Mouse (Mus musculus): ENCODE results near the gene Ggt6. TPM values are rescaled to one million over a fixed set of nuclear protein-coding genes. Genes with fewer than 3 reads are reported as not detected.

Ggt6 gene
- polyA plus RNA-seq, 1 experiment from 2014 or later, result 0.51 TPM

GRCm38 (mm10) chr11:72453105-72453953, 18.0 kb downstream of the Ggt6 start:
- ATAC-seq (ENCODE audit: insufficient number of reproducible peaks, insufficient read depth, low FRiP score, low read depth), result no peak
- WGBS, result 54% methylated on average over 15 of the region's 15 CpGs

GRCm38 (mm10) chr11:72455694-72456093, 20.4 kb downstream of the Ggt6 start:
- peaks cover 16% of the 10 kb centered on the region for H3K36me3 ChIP-seq (ENCODE audit: control insufficient read depth, insufficient read depth, low read length)
- H3K4me3 ChIP-seq (ENCODE audit: low read depth, low read length), result no peak overlapping the region
- H3K9me3 ChIP-seq (ENCODE audit: control insufficient read depth, low read depth, low read length), result no peaks in the 10 kb centered on the region
- WGBS, result 57% methylated on average over 5 of the region's 5 CpGs
- no peak overlapping the region for H3K9ac ChIP-seq (replicated peaks; ENCODE audit: low read depth, low read length)
- H3K4me2 ChIP-seq (replicated peaks; ENCODE audit: low read depth, low read length), result no peak overlapping the region
- 0 out of 2 replicates have a peak, but pooled peaks cover 3% of the 10 kb centered on the region for H3K4me1 ChIP-seq (ENCODE audit: control insufficient read depth, insufficient read depth, low read length)
- H3K27ac ChIP-seq (ENCODE audit: low read length), result 0 out of 2 replicates have a peak overlapping the region, but pooled peaks have one; percentile 21
- H3K27me3 ChIP-seq (ENCODE audit: control insufficient read depth, insufficient read depth, low read length), result no peaks in the 10 kb centered on the region
- ATAC-seq (ENCODE audit: insufficient number of reproducible peaks, insufficient read depth, low FRiP score, low read depth), result peak; percentile 35; the same call in 1 of the 2 replicates

More at GRCm38 (mm10) chr11:72453105-72453953, 18.0 kb downstream of the Ggt6 start:
- Histone ChIP-seq H3K4me3 (ENCODE audit: low read depth, low read length) (no peak overlapping the region), H3K9me3 (ENCODE audit: control insufficient read depth, low read depth, low read length) (no peaks in the 10 kb centered on the region), H3K4me1 (ENCODE audit: control insufficient read depth, insufficient read depth, low read length) (0 out of 2 replicates have a peak, but pooled peaks cover 3% of the 10 kb centered on the region), H3K36me3 (ENCODE audit: control insufficient read depth, insufficient read depth, low read length) (peaks cover 40% of the 10 kb centered on the region), H3K27ac (ENCODE audit: low read length) (no peak overlapping the region), H3K4me2 (replicated peaks; ENCODE audit: low read depth, low read length) (no peak overlapping the region), H3K9ac (replicated peaks; ENCODE audit: low read depth, low read length) (no peak overlapping the region), H3K27me3 (ENCODE audit: control insufficient read depth, insufficient read depth, low read length) (no peaks in the 10 kb centered on the region)

GRCm38 (mm10) chr11:72457995-72458496, 22.7 kb downstream of the Ggt6 start:
- no peak overlapping the region for H3K4me2 ChIP-seq (replicated peaks; ENCODE audit: low read depth, low read length)

GRCm38 (mm10) chr11:72458502-72458901, 23.2 kb downstream of the Ggt6 start:
- Histone ChIP-seq H3K36me3 (ENCODE audit: control insufficient read depth, insufficient read depth, low read length) (no peaks in the 10 kb centered on the region), H3K27me3 (ENCODE audit: control insufficient read depth, insufficient read depth, low read length) (no peaks in the 10 kb centered on the region), H3K27ac (ENCODE audit: low read length) (peak overlapping the region; percentile 16; the same call in 1 of the 2 replicates), H3K9me3 (ENCODE audit: control insufficient read depth, low read depth, low read length) (no peaks in the 10 kb centered on the region), H3K9ac (replicated peaks; ENCODE audit: low read depth, low read length) (no peak overlapping the region), H3K4me1 (ENCODE audit: control insufficient read depth, insufficient read depth, low read length) (0 out of 2 replicates have a peak, but pooled peaks cover 3% of the 10 kb centered on the region), H3K4me2 (replicated peaks; ENCODE audit: low read depth, low read length) (no peak overlapping the region), H3K4me3 (ENCODE audit: low read depth, low read length) (no peak overlapping the region)
- WGBS, result 81% methylated on average over 3 of the region's 3 CpGs
- ATAC-seq (ENCODE audit: insufficient number of reproducible peaks, insufficient read depth, low FRiP score, low read depth), result no peak

More at GRCm38 (mm10) chr11:72457995-72458496, 22.7 kb downstream of the Ggt6 start:
- no peak overlapping the region for H3K4me3 ChIP-seq (ENCODE audit: low read depth, low read length)
- ATAC-seq (ENCODE audit: insufficient number of reproducible peaks, insufficient read depth, low FRiP score, low read depth), result peak; percentile 42; the same call in 1 of the 2 replicates
- no peak overlapping the region for H3K27ac ChIP-seq (ENCODE audit: low read length)
- 56% methylated on average over 12 of the region's 12 CpGs for WGBS
- H3K4me1 ChIP-seq (ENCODE audit: control insufficient read depth, insufficient read depth, low read length), result 0 out of 2 replicates have a peak, but pooled peaks cover 3% of the 10 kb centered on the region
- H3K9ac ChIP-seq (replicated peaks; ENCODE audit: low read depth, low read length), result no peak overlapping the region
- H3K9me3 ChIP-seq (ENCODE audit: control insufficient read depth, low read depth, low read length), result no peaks in the 10 kb centered on the region
- H3K36me3 ChIP-seq (ENCODE audit: control insufficient read depth, insufficient read depth, low read length), result no peaks in the 10 kb centered on the region
- no peaks in the 10 kb centered on the region for H3K27me3 ChIP-seq (ENCODE audit: control insufficient read depth, insufficient read depth, low read length)

- Histone ChIP-seq H3K4me2 (replicated peaks; ENCODE audit: low read depth, low read length) (no peak overlapping the region), H3K27me3 (ENCODE audit: control insufficient read depth, insufficient read depth, low read length) (no peaks in the 10 kb centered on the region), H3K36me3 (ENCODE audit: control insufficient read depth, insufficient read depth, low read length) (no peaks in the 10 kb centered on the region), H3K27ac (ENCODE audit: low read length) (no peak overlapping the region), H3K4me3 (ENCODE audit: low read depth, low read length) (no peak overlapping the region), H3K9me3 (ENCODE audit: control insufficient read depth, low read depth, low read length) (no peaks in the 10 kb centered on the region), H3K9ac (replicated peaks; ENCODE audit: low read depth, low read length) (no peak overlapping the region), H3K4me1 (ENCODE audit: control insufficient read depth, insufficient read depth, low read length) (peaks cover 16% of the 10 kb centered on the region)
- ATAC-seq (ENCODE audit: insufficient number of reproducible peaks, insufficient read depth, low FRiP score, low read depth), result no peak
- 31% methylated on average over 5 of the region's 5 CpGs for WGBS
These were observed 26.2 kb downstream of the Ggt6 start for GRCm38 (mm10) chr11:72461500-72461981.

- Histone ChIP-seq H3K36me3 (ENCODE audit: control insufficient read depth, insufficient read depth, low read length) (no peaks in the 10 kb centered on the region), H3K27me3 (ENCODE audit: control insufficient read depth, insufficient read depth, low read length) (no peaks in the 10 kb centered on the region), H3K27ac (ENCODE audit: low read length) (no peak overlapping the region), H3K9me3 (ENCODE audit: control insufficient read depth, low read depth, low read length) (no peaks in the 10 kb centered on the region), H3K9ac (replicated peaks; ENCODE audit: low read depth, low read length) (no peak overlapping the region), H3K4me1 (ENCODE audit: control insufficient read depth, insufficient read depth, low read length) (peaks cover 31% of the 10 kb centered on the region), H3K4me3 (ENCODE audit: low read depth, low read length) (no peak overlapping the region), H3K4me2 (replicated peaks; ENCODE audit: low read depth, low read length) (no peak overlapping the region)
- ATAC-seq (ENCODE audit: insufficient number of reproducible peaks, insufficient read depth, low FRiP score, low read depth), result no peak
- WGBS, result 76% methylated on average over 3 of the region's 3 CpGs
These were observed 29.5 kb downstream of the Ggt6 start for GRCm38 (mm10) chr11:72464821-72465220.

- Histone ChIP-seq H3K4me2 (replicated peaks; ENCODE audit: low read depth, low read length) (no peak overlapping the region), H3K4me1 (ENCODE audit: control insufficient read depth, insufficient read depth, low read length) (peaks cover 31% of the 10 kb centered on the region), H3K27me3 (ENCODE audit: control insufficient read depth, insufficient read depth, low read length) (no peaks in the 10 kb centered on the region), H3K9ac (replicated peaks; ENCODE audit: low read depth, low read length) (no peak overlapping the region), H3K36me3 (ENCODE audit: control insufficient read depth, insufficient read depth, low read length) (no peaks in the 10 kb centered on the region), H3K27ac (ENCODE audit: low read length) (peak overlapping the region; percentile 77), H3K4me3 (ENCODE audit: low read depth, low read length) (no peak overlapping the region), H3K9me3 (ENCODE audit: control insufficient read depth, low read depth, low read length) (no peaks in the 10 kb centered on the region)
- ATAC-seq (ENCODE audit: insufficient number of reproducible peaks, insufficient read depth, low FRiP score, low read depth), result no peak
- WGBS, result 48% methylated on average over 11 of the region's 11 CpGs
These were observed 30.8 kb downstream of the Ggt6 start for GRCm38 (mm10) chr11:72465978-72466693.

Measured in stomach, embryonic 14.5 days (tissue).